Mouse (Mus musculus): ENCODE measurements at regions not wholly inside any gene's neighbourhood (a gene's known extent, or its start where the extent isn't known, plus 50 kb on each side); places are given as distances from the start of the nearest gene placed in this dataset.

- ATAC-seq, result no peak
These were observed 54.8 kb upstream of the Cep85l start for GRCm38 (mm10) chr10:53434376-53435171.

DNA sequence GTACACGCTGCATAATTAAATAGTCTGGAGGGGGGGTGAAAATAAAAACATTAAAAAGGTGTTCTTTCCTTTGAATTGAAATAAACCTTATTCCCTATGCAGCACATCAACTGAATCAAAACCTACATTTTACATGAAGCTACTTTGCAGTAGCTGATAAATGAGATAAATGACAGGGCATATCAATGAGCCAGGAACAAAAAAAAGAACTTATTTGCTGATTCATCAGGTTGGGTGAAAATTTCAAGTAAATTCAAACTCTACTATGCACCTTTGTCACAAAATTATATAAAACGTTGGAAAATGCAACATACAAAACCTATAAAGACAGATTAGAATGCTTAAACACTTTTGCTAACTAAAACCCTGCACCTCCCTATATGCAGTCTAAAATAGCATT lies 53.0 kb upstream of the Cep85l start:
- ATAC-seq, result no peak

DNA sequence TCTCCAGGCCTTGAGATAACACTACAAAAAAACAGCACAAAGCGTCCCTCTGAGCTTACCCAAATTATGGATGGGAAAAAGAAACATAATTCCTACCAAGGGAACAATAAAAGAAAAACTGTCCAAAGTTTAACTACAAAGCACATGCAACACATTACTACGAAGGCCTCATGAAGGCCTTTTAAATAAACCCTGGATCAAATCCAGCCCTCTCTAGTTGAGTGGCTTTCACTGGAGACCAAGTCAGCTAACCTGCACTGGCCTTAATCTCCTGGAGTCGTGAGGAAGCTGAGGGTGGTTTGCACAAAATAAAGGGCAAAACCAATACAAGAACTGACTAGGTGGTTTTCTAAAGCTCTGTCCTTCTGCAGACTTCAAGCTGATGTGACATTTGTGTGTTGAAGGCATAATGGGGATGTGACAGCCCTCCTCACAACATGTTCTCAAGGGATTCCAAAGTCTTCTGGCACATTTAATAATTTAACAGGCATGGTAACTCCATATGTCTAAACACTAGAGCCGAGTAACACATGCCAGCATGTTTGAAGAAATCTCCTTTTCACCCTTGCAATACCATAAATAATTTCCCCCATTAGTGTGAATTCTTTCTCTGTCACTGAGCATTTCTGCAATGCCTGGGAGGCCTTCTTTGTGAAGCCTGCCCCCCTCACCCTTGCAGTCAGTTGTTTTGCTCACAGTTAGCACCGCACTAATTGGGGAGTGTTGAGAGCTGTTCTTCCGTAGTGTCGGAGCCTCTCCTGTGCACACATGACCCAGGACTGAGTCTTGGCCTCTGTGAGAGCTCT lies 50.0 kb upstream of the Cep85l start:
- ATAC-seq, result no peak
